Mouse (Mus musculus) layer of hippocampus, adult 8-10 months (tissue): ENCODE measurements at regions not wholly inside any gene's neighbourhood (a gene's known extent, or its start where the extent isn't known, plus 50 kb on each side); places are given as distances from the start of the nearest gene placed in this dataset.

Experiments used
- DNase-seq, 2 experiments: peaks; one replicate each; pipeline ENCODE4 v3.0.0; 2022; ENCODE audit warnings: low spot score in 2 of 2

DNA sequence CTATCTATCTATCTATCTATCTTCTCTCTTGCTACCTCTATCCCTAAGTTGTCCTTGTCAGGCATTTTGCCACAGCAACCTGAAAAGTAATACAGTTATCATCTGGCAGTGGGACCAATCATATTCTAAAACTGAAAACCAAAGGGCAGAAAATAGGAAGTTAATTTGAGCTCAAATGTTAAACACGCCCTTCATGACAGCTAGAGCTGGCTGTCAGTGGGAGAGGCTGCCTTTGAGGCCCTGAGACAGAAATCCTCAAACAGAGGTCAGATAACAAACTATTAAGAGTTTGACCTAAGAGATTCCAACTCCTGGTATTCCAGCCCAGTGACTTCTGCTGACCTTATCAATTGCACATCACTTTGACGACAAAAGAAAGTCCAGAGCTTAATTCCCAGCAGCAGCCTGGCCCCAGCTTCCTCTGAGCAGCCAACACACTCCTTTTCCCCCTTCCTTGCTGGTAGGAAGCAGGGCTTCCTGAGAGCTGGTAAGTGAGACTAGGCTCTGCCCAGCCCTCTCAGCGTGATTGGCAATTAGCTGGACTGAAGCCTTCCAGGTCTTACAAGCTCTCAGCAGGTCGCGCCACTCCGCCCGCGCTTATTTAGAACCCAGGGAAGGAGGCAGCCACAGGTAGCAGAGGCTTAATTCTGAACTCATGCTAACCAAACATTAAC, 250.0 kb downstream of the Sec61b start:
- no peak for DNase-seq

DNA sequence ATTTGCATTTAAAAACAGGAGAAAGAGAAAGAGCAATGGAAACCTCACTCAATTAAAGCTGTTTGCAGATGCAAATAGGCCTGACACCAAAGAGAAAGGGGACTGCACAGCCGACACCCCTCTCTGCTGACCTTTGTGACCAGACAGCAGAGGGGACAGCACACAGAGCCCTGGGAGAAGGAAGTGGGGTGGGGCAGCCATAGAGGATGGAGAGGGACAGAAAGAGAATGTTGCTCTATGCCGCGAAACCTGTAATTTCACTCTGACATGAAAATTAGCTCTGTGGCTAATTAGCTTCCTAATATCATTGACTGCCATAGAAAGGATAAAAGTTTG, 250.5 kb downstream of the Sec61b start:
- DNase-seq, result no peak

DNA sequence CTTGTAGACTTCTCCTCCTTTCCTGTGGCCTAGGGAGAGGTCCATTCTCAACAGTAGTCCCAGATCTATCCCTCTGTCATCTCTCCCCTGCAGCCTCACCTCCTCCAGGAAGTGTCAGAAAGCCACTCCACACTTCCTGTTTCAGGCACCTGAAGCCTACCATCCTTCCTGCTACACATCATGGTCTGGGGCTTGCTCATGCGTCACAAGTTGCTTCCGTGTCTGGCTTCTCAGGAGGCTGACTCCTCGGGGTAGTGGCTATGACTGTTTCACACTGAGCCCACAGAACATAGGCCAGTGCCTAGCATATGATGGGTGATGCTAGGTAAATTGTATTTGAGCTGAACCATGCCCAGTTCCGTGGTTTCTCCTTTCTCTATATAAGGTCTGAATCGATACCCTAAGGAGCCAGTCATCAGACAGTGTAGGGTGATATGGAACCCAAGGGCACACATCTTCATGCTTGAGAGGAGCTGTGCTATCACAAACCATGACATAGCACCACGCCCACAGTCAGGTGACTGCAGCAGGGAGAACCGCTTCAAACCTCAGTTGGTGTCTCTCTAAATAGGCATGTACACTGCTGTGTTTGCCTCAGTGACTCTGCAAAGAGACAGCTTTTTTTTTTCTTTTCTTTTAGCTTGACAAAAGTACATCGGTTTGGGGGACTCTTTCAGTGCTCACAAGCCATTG, 272.2 kb downstream of the Sec61b start:
- DNase-seq, result no peak

DNA sequence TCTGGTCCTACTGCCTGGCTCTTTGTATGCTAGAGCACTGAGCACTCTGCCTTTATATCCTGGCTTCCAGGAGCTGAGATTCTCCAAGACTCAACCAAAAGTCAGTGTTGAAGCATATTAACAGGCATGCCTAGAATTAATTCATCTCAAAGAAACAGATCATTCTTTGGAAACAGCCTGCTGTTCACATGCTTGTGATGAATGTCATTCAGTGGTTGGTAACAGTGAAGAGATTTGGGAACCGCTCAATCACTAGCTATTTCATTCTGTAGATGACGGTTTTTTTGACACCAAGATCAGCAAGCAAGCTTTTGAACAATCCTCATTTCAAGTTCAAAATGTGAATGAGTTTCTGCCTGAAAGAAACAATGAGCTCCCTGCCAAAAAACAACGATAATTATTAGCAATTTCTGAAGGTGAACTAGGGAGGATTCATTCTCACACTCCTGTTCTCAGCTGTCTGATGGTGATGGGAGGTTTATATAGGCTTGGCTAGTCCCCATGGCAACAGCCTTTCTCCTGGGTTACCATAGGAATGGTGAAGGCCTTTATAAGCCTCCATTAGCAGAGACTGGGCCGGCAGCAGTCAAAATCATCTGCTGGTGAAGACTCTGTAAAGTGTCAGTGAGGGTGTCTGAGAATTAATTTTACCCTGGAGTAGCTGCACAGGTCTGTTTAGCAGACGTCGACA, 272.6 kb upstream of the Nr4a3 start:
- DNase-seq, result no peak

DNA sequence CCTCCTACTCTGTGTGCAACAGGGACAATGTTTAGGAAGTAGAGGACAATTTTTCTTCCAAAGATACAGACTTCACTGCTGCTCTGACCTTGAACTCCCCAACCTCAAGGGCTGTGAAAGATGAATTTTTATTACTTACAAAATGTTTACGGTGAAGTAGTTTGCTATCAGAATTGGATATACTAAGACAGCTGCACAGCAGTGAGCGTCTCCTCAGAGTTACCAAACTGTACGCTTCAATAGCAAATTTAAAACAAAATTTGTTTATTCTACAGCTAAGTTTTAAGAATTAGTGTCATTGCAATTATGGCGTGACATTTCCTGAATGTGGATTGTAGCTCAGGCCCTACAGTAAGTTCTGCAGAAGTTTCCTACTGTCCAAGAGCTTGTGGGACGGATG, 270.3 kb upstream of the Nr4a3 start:
- no peak for DNase-seq

DNA sequence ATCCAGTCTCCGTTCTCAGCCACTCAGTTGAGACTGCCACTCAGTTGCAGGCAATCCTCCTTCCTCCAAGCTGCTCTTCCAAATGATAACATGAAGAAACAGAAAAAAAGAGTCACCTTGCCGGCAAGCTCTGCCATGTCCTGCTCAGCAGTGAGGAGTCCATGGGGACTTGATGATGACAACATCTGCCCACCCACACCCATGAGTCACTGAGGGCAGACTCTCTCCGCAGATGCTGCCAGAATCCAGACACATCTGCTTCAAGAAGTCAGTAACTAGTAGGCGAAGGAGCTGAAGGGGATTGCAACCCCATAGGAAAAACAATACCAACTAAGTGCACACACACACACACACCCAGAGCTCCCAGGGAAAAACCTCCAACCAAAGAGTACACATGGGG, 263.9 kb upstream of the Nr4a3 start:
- DNase-seq, result no peak

DNA sequence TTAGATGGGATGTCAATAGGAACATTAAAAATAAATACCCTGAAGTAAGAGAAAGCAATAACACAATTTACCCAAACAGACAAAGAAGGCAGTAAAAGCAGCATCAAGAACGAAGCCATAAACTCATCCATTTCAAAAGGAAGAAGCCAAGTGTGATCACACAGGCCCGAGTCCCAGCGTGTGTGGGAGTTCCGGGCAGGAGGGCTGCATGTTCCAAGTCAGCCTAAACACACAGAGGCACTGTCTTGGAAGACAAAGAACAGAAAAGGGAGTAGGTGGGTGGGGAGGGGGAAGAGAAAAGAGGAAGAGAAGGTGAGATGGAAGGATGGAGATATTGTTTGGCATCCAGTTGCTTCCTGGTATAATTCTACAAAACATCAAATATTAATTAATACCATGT, 248.0 kb upstream of the Nr4a3 start:
- no peak for DNase-seq

DNA sequence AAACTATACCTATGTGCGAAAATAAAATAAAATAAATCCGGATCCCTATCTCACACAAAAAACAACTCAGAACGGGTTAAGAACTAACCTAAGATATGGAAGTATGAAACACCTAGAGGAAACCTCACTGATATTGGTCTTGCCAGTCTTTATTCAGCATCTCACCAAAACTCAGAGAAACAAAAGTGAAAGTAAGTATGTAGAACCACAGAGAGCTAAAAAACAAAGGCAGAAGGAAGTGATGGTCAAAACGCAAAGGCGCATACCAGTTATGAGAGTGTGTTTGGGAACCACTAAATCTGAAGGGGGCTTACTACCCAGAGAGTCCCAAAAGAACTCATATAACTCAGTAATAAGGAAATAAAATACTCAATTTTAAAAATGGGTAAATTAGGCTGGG, 245.8 kb upstream of the Nr4a3 start:
- DNase-seq, result no peak

DNA sequence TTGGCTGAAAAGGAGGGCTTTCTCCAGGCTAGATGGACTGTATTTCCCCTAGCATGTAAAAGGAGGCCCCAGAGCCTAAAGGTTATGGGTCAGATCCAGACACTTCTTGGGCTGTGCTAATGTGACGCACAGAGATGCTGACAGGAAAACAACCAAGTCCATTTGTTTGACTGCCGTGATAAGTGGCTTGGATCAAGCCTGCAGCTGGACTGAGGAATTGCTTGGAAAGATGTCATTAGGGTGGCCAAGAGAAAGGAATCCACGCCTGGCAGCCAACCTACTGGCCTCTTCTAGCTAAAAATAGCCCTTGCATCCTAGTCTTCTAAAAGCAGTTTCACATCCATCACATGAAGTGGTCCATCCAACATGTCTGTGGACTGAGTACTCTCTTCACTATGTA, 241.8 kb upstream of the Nr4a3 start:
- no peak for DNase-seq

DNA sequence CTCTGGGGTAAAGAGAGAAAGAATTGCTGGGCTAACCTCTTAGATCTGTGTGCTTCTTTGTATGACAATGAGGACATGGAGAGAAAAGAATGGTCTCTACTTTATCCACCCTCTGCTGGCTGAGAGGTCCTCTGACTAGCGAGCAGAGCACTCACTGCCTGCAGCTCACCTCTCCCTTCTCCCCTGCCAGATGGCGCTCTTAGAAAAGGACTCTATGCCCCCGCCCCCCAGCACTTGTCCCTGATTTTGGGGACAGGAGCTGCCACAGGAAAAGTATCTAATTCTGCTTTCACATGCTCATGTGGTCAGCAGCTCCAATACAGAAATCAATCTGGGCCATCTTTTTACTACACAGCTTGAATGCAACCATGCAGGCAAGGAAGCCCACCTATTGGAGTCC, 237.1 kb upstream of the Nr4a3 start:
- no peak for DNase-seq

DNA sequence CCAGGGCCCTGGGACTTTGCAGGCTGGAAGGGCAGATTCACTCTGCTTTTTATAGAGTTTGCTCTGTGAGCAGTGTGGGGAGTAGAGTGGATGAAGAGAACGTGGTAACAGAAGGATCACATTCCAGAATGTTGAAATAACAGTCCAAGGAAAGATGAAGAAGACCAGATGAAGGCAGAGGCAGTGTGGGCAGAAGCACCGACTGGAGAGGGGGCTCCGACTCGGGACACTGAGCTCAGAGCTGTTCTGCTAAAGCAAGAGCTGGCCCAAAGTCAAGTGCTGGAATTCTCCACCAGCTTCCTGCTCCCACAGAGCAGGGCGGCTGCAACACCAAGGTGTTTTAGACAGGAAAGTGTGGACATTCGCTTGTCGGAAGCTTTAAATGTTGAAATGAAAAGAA, 230.9 kb upstream of the Nr4a3 start:
- peak; percentile 24 to 36 for DNase-seq

DNA sequence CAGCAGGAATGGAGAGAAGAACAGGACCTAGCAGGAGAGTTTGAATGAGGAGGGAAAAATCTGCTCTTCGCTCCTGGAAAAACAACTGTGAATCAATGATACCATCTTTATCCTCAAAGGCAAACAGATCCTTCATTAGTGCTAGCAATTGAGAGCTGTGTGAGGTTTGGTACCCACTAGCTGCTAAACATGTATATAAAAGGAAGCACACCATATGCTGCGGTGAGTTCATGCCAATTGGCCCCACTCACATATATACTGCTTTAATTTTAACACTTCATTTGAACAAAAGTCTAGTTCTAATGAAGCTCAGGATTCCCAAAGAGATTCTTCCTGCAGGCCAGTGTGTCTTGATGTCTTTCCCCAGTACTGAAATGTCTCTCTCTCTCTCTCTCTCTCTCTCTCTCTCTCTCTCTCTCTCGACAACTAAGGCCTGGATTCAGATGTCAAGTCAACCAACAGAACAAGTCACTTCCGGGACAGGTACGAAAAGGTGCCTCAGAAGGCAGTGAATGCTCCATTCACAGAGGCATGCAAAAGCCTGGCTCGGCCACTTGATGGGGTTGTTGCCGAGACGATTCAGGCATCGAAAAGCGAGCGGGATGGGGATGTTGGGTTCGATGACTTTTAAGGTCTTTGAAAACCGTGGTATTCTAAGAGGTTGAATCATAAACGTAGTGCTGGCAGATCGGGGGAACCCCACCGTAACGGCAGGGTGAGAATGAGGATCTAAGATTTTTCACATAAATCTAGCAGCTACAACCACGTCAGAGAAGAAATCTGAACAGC, 226.4 kb upstream of the Nr4a3 start:
- DNase-seq, result peak; percentile 12 to 42

DNA sequence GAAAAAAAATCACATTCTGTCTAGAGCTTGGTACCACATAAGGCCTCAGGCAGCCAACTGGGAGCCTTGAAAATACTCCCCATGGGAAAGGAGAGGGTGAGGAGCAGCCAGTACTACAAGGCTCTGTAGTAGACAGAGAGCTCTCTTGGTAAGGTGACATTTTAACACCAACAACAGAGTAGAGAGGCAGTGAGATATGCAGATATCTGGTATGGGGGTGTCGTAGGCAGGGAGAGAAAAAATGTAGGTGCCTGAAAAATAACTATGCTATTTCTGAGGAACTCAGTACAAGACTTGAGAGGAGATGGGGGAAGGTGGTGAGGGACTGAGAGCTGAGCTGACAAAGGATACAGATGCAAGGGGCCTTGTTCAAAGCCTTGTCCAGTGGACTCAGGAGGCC, 224.4 kb upstream of the Nr4a3 start:
- no peak for DNase-seq

DNA sequence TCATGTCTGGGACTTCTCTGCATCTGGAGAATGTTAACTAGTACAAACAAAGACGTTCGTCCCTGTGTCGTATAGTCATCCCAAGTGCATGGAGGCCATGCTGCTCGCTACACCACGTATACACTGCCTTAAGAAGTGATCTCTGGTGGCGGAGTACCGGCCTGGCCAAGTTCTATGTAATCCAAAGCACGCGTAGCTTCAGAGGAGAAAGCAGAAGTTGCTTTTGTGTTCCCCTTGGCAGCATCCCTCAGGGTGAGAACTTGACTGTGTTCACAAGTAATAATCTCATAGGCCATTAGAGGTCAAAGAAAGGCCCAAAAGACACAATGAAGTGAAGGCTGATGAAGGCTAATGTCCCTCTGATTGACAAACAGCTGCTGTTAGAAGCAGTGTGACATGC, 221.7 kb upstream of the Nr4a3 start:
- no peak for DNase-seq

DNA sequence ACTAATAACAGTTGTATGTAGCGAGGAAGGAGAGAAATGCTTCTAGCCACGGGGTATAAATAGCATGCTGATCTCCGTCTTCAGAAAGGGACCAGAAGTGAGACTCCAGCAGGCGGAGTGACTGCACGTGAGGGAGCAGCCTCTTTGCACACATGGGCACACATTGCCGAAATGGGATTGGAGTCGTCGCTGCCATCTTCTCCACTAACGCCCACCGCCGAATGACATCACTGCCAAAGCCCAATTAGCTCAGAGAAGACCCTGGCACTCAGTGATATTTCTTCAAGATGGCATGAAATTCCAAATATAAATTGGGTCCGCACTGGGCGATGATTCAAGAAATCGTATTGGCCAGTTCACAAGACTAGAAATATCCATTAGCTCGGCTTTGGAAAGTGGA, 220.9 kb upstream of the Nr4a3 start:
- peak; percentile 17 to 18 for DNase-seq

DNA sequence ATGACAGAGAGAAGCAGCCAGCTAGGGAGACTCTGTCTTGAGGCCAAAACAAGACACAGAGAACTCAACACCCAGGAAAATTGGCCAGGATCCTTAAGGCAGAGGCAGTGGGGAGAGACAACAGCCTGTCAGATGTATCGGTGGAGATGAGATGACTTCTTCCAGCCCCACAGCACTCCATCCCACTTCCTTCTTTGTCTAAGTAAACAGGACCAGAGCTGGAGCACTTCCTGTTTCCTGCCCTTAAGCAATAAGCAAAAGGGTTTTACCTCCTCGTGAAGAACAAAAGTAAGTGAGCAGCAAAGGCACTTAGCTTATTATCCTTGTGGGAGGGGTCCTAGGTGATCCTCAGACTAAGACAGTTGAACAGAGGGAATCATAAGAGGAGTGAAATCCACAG, 212.0 kb upstream of the Nr4a3 start:
- no peak for DNase-seq

DNA sequence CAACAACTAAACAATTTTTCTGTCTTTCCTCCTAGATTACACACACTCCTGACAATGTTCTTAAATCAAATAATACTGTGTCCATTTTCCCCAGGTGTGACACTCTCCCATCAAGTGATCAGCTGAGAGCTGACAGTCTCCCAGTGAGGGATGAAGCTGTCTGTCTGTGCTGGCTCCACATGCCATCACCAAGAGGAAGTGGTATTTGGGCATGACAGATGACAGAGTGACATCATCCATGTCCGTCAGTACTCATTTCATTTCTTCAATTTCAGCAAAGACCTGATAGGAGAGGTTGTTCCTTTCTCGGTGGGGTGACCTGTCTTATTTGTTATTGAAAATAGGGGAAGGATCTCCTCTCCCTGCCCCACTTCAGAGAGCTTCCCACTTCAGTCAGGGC, 206.5 kb upstream of the Nr4a3 start:
- DNase-seq, result no peak

DNA sequence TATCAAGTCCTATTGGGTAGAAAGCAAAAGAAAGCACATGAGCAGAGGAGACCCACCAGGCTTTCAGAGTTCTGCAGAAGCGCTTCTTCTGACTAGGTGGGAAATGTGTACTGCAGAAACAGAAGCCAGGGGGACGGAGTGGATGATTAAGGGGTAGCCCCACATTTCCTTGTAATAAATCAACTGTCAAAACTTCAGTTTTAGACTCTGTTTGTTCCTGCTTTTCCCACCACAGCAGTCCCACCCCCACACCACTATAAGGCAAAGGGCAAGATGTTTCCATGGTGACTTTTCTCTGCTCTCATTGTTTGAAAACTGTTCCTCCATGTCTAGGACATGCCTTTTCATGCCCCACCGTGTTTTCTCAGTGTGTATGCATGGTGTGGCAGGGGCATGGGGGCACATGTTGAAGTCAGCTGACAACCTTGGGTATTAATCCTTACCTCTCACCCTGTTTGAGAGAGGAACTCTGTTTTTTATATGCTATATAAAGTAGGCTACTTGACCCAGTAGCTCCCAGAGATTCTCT, 202.8 kb upstream of the Nr4a3 start:
- no peak for DNase-seq

DNA sequence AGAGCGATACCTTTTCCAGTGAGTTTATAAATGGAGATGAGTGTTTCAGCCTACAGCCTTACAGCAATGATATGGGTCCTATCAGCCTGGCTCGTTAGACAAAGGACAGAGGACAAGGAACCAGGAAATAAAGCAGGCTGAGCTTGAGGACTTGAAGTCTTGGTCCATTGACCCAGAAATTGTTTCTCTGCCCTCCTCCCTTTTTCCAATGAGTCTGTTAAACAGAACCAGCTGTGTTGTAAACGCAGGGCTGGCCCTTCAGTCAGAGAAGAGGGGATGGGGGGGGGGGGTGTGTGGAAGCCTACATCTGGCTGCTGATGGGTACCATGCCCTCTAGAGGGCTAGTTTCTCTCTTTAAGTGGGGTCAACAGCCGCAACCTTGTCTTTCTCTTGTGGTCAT, 199.7 kb upstream of the Nr4a3 start:
- DNase-seq, result no peak

DNA sequence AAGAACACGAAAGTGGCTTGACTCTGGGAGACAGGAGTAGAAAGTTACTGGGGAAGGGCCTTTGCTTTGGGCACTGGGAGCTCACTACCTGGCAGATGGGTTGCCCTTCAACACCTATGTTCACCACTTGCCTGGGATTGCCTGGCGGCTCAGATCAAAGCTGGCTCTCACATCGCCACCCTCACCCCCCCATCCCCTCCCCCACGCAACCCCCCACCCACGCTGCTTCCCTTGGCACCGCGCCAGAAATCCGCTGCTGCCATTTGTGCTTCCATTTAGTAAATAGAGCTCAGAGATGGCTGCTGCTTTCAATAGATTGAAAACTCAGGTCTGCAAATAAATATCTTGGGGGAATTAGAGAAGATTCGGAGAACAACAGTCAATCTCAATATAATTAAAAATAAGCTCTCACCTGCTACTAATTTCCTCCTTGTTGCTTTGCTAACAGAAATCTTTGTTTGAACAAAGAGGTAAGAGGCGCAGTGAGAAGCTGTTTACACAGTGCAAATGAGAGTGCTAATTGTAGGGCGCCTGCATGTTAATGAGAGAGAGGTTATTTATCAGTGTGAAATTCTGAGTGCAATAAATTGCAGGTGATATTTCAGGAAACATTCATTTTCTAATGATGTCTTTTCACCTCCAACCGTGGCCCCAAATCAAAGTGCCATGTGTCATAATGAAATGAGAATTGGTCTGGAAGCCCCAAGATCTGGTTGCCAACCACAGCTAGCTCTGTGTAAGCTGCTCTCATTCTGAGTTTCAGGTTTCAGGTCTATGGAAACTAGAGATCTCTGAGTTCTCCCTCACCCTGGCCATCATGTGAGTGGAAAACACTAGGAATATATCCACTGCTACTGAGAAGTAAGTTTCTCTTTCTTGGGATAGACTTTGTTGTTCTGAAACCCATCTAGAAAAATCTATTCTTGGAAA, 198.3 kb upstream of the Nr4a3 start:
- DNase-seq, result no peak

DNA sequence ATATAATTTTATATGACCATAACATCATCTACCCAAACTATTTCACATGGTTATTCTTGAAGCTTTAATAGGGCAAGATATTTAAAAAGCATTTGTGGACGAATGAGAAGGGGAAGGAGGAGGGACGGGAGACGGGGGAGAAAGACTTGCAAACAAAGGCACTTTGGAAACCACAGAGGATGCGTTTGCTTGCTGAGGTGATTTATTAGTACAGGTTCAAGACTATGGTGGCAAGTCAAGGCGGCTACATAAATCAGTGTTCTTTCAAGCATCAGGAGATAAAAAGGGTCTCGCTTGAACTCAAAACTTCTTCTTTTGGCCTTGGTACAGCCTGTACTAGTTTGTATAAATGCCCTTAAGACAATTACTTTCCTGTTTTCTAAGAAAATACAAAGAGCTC, 183.8 kb upstream of the Nr4a3 start:
- no peak for DNase-seq
